Comparison of ENCODE assay signal across 20 mouse cellular contexts in genomic region chr17:85615586-85615985, GRCm38 (mm10). TPM values are rescaled to one million over a fixed set of nuclear protein-coding genes. Genes with fewer than 3 reads are reported as not detected.
DNase-seq lines count a peak whose midpoint lies in the region; ATAC-seq lines count a peak whose summit lies in the region.
"Had no signal": no experiment of that assay in that cellular context is flagged by ENCODE, and none has a peak within 500 bp of the region (broad histone marks: within the 10 kb centered on the region; RNA-seq: fewer than 3 reads in every experiment).

No protein-coding gene starts in this region.

- H3K36me3 ChIP-seq in hindbrain, embryonic 11.5 days (ENCODE audit: control insufficient read depth, insufficient read depth, low read length) = no peaks in the 10 kb centered on the region
- H3K36me3 ChIP-seq in hindbrain, embryonic 13.5 days = no peaks in the 10 kb centered on the region
- H3K36me3 ChIP-seq in embryonic facial prominence, embryonic 14.5 days (ENCODE audit: control insufficient read depth, insufficient read depth, low read length) = no peaks in the 10 kb centered on the region
- H3K36me3 ChIP-seq in forebrain, embryonic 16.5 days (ENCODE audit: control insufficient read depth, insufficient read depth) = no peaks in the 10 kb centered on the region
- H3K36me3 ChIP-seq in midbrain, embryonic 15.5 days (replicated peaks) = no peaks in the 10 kb centered on the region
- H3K36me3 ChIP-seq: intestine, embryonic 15.5 days; liver, embryonic 15.5 days; neural tube, embryonic 13.5 days had no signal

- no peak overlapping the region for H3K4me2 ChIP-seq in hindbrain, embryonic 11.5 days (replicated peaks; ENCODE audit: low read depth, low read length)
- no peak overlapping the region for H3K4me2 ChIP-seq in hindbrain, embryonic 13.5 days
- peak overlapping the region; percentile 43; the same call in 1 of the 2 replicates for H3K4me2 ChIP-seq in embryonic facial prominence, embryonic 14.5 days (ENCODE audit: low read depth, low read length)
- peak overlapping the region; percentile 40 for H3K4me2 ChIP-seq in forebrain, embryonic 16.5 days (ENCODE audit: low read length)
- peak overlapping the region; percentile 42 for H3K4me2 ChIP-seq in midbrain, embryonic 15.5 days
- H3K4me2 ChIP-seq: intestine, embryonic 15.5 days; liver, embryonic 15.5 days; neural tube, embryonic 13.5 days had no signal

- no peak overlapping the region for H3K4me3 ChIP-seq in hindbrain, embryonic 11.5 days (ENCODE audit: low read depth, low read length)
- no peak overlapping the region for H3K4me3 ChIP-seq in hindbrain, embryonic 13.5 days
- peak overlapping the region; percentile 32; the same call in 1 of the 2 replicates for H3K4me3 ChIP-seq in embryonic facial prominence, embryonic 14.5 days (ENCODE audit: low read depth, low read length)
- peak overlapping the region; percentile 38 for H3K4me3 ChIP-seq in forebrain, embryonic 16.5 days (replicated peaks; ENCODE audit: low read length)
- peak overlapping the region; percentile 29 for H3K4me3 ChIP-seq in midbrain, embryonic 15.5 days
- H3K4me3 ChIP-seq: intestine, embryonic 15.5 days; liver, embryonic 15.5 days; neural tube, embryonic 13.5 days had no signal

- H3K9me3 ChIP-seq in hindbrain, embryonic 11.5 days (ENCODE audit: control insufficient read depth, low read length) = no peaks in the 10 kb centered on the region
- H3K9me3 ChIP-seq in hindbrain, embryonic 13.5 days = no peaks in the 10 kb centered on the region
- H3K9me3 ChIP-seq in embryonic facial prominence, embryonic 14.5 days (ENCODE audit: control insufficient read depth, low read length) = no peaks in the 10 kb centered on the region
- no peaks in the 10 kb centered on the region for H3K9me3 ChIP-seq in forebrain, embryonic 16.5 days (ENCODE audit: control insufficient read depth, low read length)
- H3K9me3 ChIP-seq in midbrain, embryonic 15.5 days = no peaks in the 10 kb centered on the region
- H3K9me3 ChIP-seq: intestine, embryonic 15.5 days; liver, embryonic 15.5 days; neural tube, embryonic 13.5 days had no signal

- peak; percentile 57 for DNase-seq in hindbrain, embryonic 11.5 days (ENCODE audit: low spot score)
- DNase-seq in embryonic facial prominence, embryonic 14.5 days (ENCODE audit: low spot score) = no peak
- DNase-seq in right cerebral cortex, postnatal 36 days (ENCODE audit: low spot score in 2 of 2) = no peak
- DNase-seq in urinary bladder, postnatal 10 days (ENCODE audit: low spot score) = no peak
- DNase-seq: cerebellum, postnatal 10 days; heart, postnatal 4 days; right cerebral cortex, postnatal 25 days; thymus, postnatal 36 days had no signal

- peaks cover 98% of the 10 kb centered on the region for H3K27me3 ChIP-seq in hindbrain, embryonic 11.5 days (ENCODE audit: control insufficient read depth, insufficient read depth, low read length)
- H3K27me3 ChIP-seq in hindbrain, embryonic 13.5 days = peaks cover 100% of the 10 kb centered on the region
- peaks cover 99% of the 10 kb centered on the region for H3K27me3 ChIP-seq in embryonic facial prominence, embryonic 14.5 days (replicated peaks; ENCODE audit: control insufficient read depth, insufficient read depth, low read length)
- peaks cover 86% of the 10 kb centered on the region for H3K27me3 ChIP-seq in forebrain, embryonic 16.5 days (replicated peaks; ENCODE audit: control insufficient read depth, insufficient read depth, low read length)
- H3K27me3 ChIP-seq in midbrain, embryonic 15.5 days (replicated peaks) = peaks cover 93% of the 10 kb centered on the region

- H3K27ac ChIP-seq in hindbrain, embryonic 11.5 days (ENCODE audit: low read depth, low read length) = no peak overlapping the region
- no peak overlapping the region for H3K27ac ChIP-seq in hindbrain, embryonic 13.5 days
- H3K27ac ChIP-seq in embryonic facial prominence, embryonic 14.5 days (replicated peaks; ENCODE audit: low read depth, low read length) = no peak overlapping the region; the same call in 1 of the 2 replicates
- no peak overlapping the region; the same call in 1 of the 2 replicates for H3K27ac ChIP-seq in forebrain, embryonic 16.5 days (ENCODE audit: low read length)
- peak overlapping the region; percentile 65; the same call in 1 of the 2 replicates for H3K27ac ChIP-seq in midbrain, embryonic 15.5 days
- H3K27ac ChIP-seq: intestine, embryonic 15.5 days; kidney, postnatal 0 days; liver, embryonic 15.5 days; neural tube, embryonic 13.5 days had no signal

- no peaks in the 10 kb centered on the region; the same call in 1 of the 2 replicates for H3K4me1 ChIP-seq in hindbrain, embryonic 11.5 days (replicated peaks; ENCODE audit: control insufficient read depth, insufficient read depth, low read length)
- no peaks in the 10 kb centered on the region for H3K4me1 ChIP-seq in hindbrain, embryonic 13.5 days (replicated peaks)
- peaks cover 10% of the 10 kb centered on the region; the same call in 1 of the 2 replicates for H3K4me1 ChIP-seq in embryonic facial prominence, embryonic 14.5 days (ENCODE audit: control insufficient read depth, insufficient read depth, low read length)
- peaks cover 36% of the 10 kb centered on the region for H3K4me1 ChIP-seq in forebrain, embryonic 16.5 days (replicated peaks; ENCODE audit: control insufficient read depth, insufficient read depth, low read length)
- H3K4me1 ChIP-seq in midbrain, embryonic 15.5 days = peaks cover 6% of the 10 kb centered on the region; the same call in 1 of the 2 replicates
- H3K4me1 ChIP-seq: liver, embryonic 15.5 days had no signal

- WGBS in hindbrain, embryonic 11.5 days = 0% methylated on average over 4 of the region's 4 CpGs
- 3% methylated on average over 4 of the region's 4 CpGs for WGBS in hindbrain, embryonic 13.5 days
- 4% methylated on average over 4 of the region's 4 CpGs for WGBS in embryonic facial prominence, embryonic 14.5 days
- whole genome bisulfite sequencing in forebrain, embryonic 16.5 days = 19% methylated on average over 4 of the region's 4 CpGs
- WGBS in midbrain, embryonic 15.5 days = 4% methylated on average over 4 of the region's 4 CpGs

- ATAC-seq in hindbrain, embryonic 11.5 days (ENCODE audit: low FRiP score) = no peak
- no peak for ATAC-seq in hindbrain, embryonic 13.5 days (ENCODE audit: low FRiP score)
- no peak for ATAC-seq in embryonic facial prominence, embryonic 14.5 days (ENCODE audit: low read depth)
- no peak for ATAC-seq in forebrain, embryonic 16.5 days
- no peak for ATAC-seq in midbrain, embryonic 15.5 days (replicated peaks)
- no peak for ATAC-seq in granulocyte monocyte progenitor cell, adult 5-6 weeks (replicated peaks; ENCODE audit: poor library complexity, severe bottlenecking)
- ATAC-seq: intestine, embryonic 15.5 days had no signal

- no peak overlapping the region for H3K9ac ChIP-seq in hindbrain, embryonic 11.5 days (ENCODE audit: low read depth, low read length)
- H3K9ac ChIP-seq in hindbrain, embryonic 13.5 days = no peak overlapping the region
- H3K9ac ChIP-seq in embryonic facial prominence, embryonic 14.5 days (ENCODE audit: low read depth, low read length) = peak overlapping the region; percentile 53; the same call in 1 of the 2 replicates
- 0 out of 2 replicates have a peak overlapping the region, but pooled peaks have one; percentile 46 for H3K9ac ChIP-seq in forebrain, embryonic 16.5 days (replicated peaks; ENCODE audit: low read depth, low read length)
- no peak overlapping the region for H3K9ac ChIP-seq in midbrain, embryonic 15.5 days
- H3K9ac ChIP-seq: intestine, embryonic 15.5 days; liver, embryonic 15.5 days; neural tube, embryonic 13.5 days had no signal

RNA-seq across cellular contexts. Expression of gene Six3, which starts 2.2 kb away (rescaled TPM):
- 0.09 and 0.18 TPM in 2 replicates for polyA plus RNA-seq in hindbrain, embryonic 11.5 days (2014; fragmentation: Nextera tagmentation; extraction: Ambion mirVana)
- 0.85 and 0.97 TPM in 2 replicates for polyA plus RNA-seq in hindbrain, embryonic 13.5 days (2015; fragmentation: Nextera tagmentation; extraction: Ambion mirVana)
- 2.1 and 2.4 TPM in 2 replicates for polyA plus RNA-seq in embryonic facial prominence, embryonic 14.5 days (2014; fragmentation: Nextera tagmentation; extraction: Ambion mirVana)
- polyA plus RNA-seq in forebrain, embryonic 16.5 days (2015; fragmentation: Nextera tagmentation; extraction: Ambion mirVana) = 15.6 and 17.6 TPM in 2 replicates
- 30.2 and 30.4 TPM in 2 replicates for polyA plus RNA-seq in midbrain, embryonic 15.5 days (2015; fragmentation: Nextera tagmentation; extraction: Ambion mirVana)
- total RNA-seq in granulocyte monocyte progenitor cell, adult 5-6 weeks (2014; fragmentation: Nextera tagmentation) = not detected in 2 replicates
- total RNA-seq in granulocyte monocyte progenitor cell, adult 5-6 weeks (2017) = not detected in 2 replicates
- total RNA-seq: adrenal gland, postnatal 4 days; gastrocnemius, postnatal 4 days; heart, postnatal 4 days; monocyte, adult 5-6 weeks had no signal
- polyA plus RNA-seq: intestine, embryonic 15.5 days; kidney, postnatal 0 days; liver, embryonic 15.5 days; neural tube, embryonic 13.5 days; testis, adult 2 months had no signal

Comparison
In these comparisons a context has a peak if more than half of its experiments do, and no peak if none do; other contexts are left out.
1. H3K4me2 ChIP-seq: peak in embryonic facial prominence, embryonic 14.5 days (single experiment), forebrain, embryonic 16.5 days (single experiment) and midbrain, embryonic 15.5 days (single experiment); none in hindbrain, embryonic 11.5 days (single experiment) and hindbrain, embryonic 13.5 days (single experiment).
2. H3K4me3 ChIP-seq: peak in embryonic facial prominence, embryonic 14.5 days (single experiment), forebrain, embryonic 16.5 days (single experiment) and midbrain, embryonic 15.5 days (single experiment); none in hindbrain, embryonic 11.5 days (single experiment) and hindbrain, embryonic 13.5 days (single experiment).
3. H3K9ac ChIP-seq: peak in embryonic facial prominence, embryonic 14.5 days (single experiment) and forebrain, embryonic 16.5 days (single experiment); none in hindbrain, embryonic 11.5 days (single experiment), hindbrain, embryonic 13.5 days (single experiment) and midbrain, embryonic 15.5 days (single experiment).